Mouse (Mus musculus): Measurements from ENCODE around the gene Coro1a. TPM values are rescaled to one million over a fixed set of nuclear protein-coding genes. Genes with fewer than 3 reads are reported as not detected.
"Not testable (repeated sequence)": the region's sequence is repeated elsewhere in the genome, so short reads cannot be mapped to it uniquely, and the experiment has no call there.

Coro1a gene
- polyA plus RNA-seq, 1 experiment from 2014 or later: 131 TPM

DNA sequence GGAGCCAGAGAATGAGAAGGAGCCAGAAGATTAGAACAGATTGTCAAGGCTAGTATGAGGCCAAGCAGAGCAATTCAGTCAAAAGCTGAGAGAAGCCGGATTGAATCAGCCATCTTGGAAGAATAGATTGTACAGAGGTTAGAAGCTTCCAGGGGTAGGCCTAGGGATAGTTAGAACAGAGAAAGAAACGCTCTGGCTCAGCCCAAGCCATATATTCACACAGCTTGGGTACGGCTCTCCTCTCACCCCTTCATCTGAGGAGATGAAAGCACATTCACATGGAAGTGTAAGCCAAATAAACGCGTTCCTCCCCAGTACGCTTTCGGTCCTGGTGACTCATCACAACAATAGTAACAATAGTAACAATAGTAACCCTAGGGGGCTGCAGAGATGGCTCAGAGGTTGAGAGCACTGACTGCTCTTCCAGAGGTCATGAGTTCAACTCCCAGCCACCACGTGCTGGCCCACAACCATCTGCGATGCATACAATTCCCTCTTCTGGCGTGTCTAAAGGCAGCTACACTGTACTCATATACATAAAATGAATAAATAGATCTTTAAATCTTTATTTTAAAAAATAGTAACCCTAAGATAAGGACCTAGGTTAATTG is 13.0 kb downstream of the Coro1a start:
- no peak for ATAC-seq (replicated peaks; ENCODE audit: extremely low read depth, insufficient read depth, low FRiP score)
- no peaks in the 10 kb centered on the region for H3K27me3 ChIP-seq (ENCODE audit: control insufficient read depth, insufficient read depth, low read length)
- H3K4me1 ChIP-seq (ENCODE audit: control insufficient read depth, insufficient read depth, low read length): peaks cover 24% of the 10 kb centered on the region
- peak overlapping the region; percentile 86 for H3K4me3 ChIP-seq (ENCODE audit: low read length)
- no peak overlapping the region for H3K27ac ChIP-seq (ENCODE audit: low read length)
- no peaks in the 10 kb centered on the region for H3K9me3 ChIP-seq (replicated peaks; ENCODE audit: control insufficient read depth, low read length)
- peak overlapping the region; percentile 89 for H3K4me2 ChIP-seq (ENCODE audit: low read depth, low read length)
- 50% methylated on average over 10 of the region's 10 CpGs for WGBS
- H3K36me3 ChIP-seq (ENCODE audit: control insufficient read depth, insufficient read depth): peaks cover 16% of the 10 kb centered on the region
- peak overlapping the region; percentile 96 for H3K9ac ChIP-seq (ENCODE audit: low read length)

- Histone ChIP-seq H3K36me3 (ENCODE audit: control insufficient read depth, insufficient read depth) (peaks cover 16% of the 10 kb centered on the region), H3K27me3 (ENCODE audit: control insufficient read depth, insufficient read depth, low read length) (no peaks in the 10 kb centered on the region), H3K9me3 (replicated peaks; ENCODE audit: control insufficient read depth, low read length) (no peaks in the 10 kb centered on the region), H3K4me3 (ENCODE audit: low read length) (no peak overlapping the region), H3K27ac (ENCODE audit: low read length) (no peak overlapping the region), H3K9ac (ENCODE audit: low read length) (no peak overlapping the region), H3K4me2 (ENCODE audit: low read depth, low read length) (no peak overlapping the region), H3K4me1 (ENCODE audit: control insufficient read depth, insufficient read depth, low read length) (peaks cover 24% of the 10 kb centered on the region)
- no peak for ATAC-seq (replicated peaks; ENCODE audit: extremely low read depth, insufficient read depth, low FRiP score)
- WGBS: 80% methylated on average over 7 of the region's 7 CpGs
Observed at GRCm38 (mm10) chr7:126693781-126694180, 13.8 kb downstream of the Coro1a start.

DNA sequence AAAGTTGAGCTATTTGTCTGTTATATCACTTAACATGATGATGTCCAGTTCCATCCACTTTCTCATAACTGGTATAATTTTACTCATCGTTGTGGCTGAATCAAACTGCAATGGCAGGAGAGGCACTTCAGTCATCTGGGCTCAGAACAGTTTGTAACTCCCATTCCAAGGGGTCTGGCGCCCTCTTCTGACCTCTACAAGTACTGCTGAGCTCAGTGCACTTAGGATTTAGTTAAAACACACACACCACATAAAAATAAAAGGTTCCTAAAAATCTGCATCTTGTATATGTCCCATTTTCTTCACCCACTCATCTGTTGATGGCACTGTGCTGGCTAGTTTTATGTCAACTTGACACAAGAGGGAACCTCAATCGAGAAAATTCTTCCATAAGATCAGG is 14.3 kb downstream of the Coro1a start:
- 22% methylated on average over 3 of the region's 3 CpGs for WGBS
- no peak overlapping the region for H3K4me3 ChIP-seq (ENCODE audit: low read length)
- no peak overlapping the region for H3K27ac ChIP-seq (ENCODE audit: low read length)

DNA sequence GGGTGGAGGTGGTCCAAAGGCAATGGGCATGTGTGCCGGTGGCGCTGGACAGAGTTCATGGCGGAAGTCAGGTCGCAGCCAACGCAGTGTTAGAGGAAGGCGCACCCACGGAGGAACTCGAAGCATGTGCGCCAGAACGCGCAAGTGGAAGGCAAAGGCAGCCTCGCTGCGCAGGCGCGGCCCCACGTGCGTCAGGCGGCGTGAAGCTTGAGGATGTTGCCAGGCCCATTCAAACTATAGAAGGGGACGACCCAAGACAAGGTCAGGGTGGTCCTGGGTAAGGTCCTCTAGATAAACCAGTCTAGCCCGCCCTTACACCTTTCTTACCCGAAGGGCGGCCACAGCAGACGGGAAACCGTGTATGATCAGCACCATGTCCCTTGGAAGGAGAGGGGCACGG is 15.2 kb downstream of the Coro1a start:
- Histone ChIP-seq H3K4me2 (ENCODE audit: low read depth, low read length) (no peak overlapping the region), H3K27ac (ENCODE audit: low read length) (no peak overlapping the region), H3K9me3 (replicated peaks; ENCODE audit: control insufficient read depth, low read length) (no peaks in the 10 kb centered on the region), H3K4me1 (ENCODE audit: control insufficient read depth, insufficient read depth, low read length) (peaks cover 25% of the 10 kb centered on the region), H3K4me3 (ENCODE audit: low read length) (no peak overlapping the region), H3K36me3 (ENCODE audit: control insufficient read depth, insufficient read depth) (peaks cover 16% of the 10 kb centered on the region), H3K9ac (ENCODE audit: low read length) (no peak overlapping the region), H3K27me3 (ENCODE audit: control insufficient read depth, insufficient read depth, low read length) (no peaks in the 10 kb centered on the region)
- no peak for ATAC-seq (replicated peaks; ENCODE audit: extremely low read depth, insufficient read depth, low FRiP score)
- WGBS: 95% methylated on average over 26 of the region's 26 CpGs

More for the DNA sequence above, 14.3 kb downstream of the Coro1a start:
- Histone ChIP-seq H3K27me3 (ENCODE audit: control insufficient read depth, insufficient read depth, low read length) (no peaks in the 10 kb centered on the region), H3K4me1 (ENCODE audit: control insufficient read depth, insufficient read depth, low read length) (peaks cover 24% of the 10 kb centered on the region), H3K4me2 (ENCODE audit: low read depth, low read length) (no peak overlapping the region), H3K9me3 (replicated peaks; ENCODE audit: control insufficient read depth, low read length) (no peaks in the 10 kb centered on the region), H3K36me3 (ENCODE audit: control insufficient read depth, insufficient read depth) (peaks cover 16% of the 10 kb centered on the region), H3K9ac (ENCODE audit: low read length) (no peak overlapping the region)
- ATAC-seq (replicated peaks; ENCODE audit: extremely low read depth, insufficient read depth, low FRiP score): no peak

DNA sequence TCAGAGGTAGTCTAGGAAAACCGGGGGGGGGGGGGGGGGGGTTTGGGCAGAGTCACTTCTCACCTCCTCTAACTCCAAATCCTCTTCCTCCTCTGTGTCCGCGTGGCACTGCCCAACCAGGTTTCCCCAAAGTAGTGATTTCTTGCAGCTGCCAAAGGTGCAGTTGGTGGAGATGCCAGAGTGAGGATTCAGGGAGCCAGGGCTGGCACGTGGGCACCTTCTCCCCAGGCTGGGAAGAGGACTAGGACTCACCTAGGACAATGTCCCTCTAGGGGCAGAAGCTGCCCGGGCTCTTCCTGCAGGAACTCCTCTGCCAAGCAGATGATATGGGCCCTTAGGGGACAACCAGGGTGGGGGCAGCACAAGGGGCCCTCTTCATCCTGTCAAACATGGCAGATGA is 15.9 kb downstream of the Coro1a start:
- Histone ChIP-seq H3K4me1 (ENCODE audit: control insufficient read depth, insufficient read depth, low read length) (peaks cover 21% of the 10 kb centered on the region), H3K4me2 (ENCODE audit: low read depth, low read length) (no peak overlapping the region), H3K36me3 (ENCODE audit: control insufficient read depth, insufficient read depth) (peaks cover 16% of the 10 kb centered on the region), H3K27me3 (ENCODE audit: control insufficient read depth, insufficient read depth, low read length) (no peaks in the 10 kb centered on the region), H3K9ac (ENCODE audit: low read length) (no peak overlapping the region), H3K4me3 (ENCODE audit: low read length) (no peak overlapping the region), H3K9me3 (replicated peaks; ENCODE audit: control insufficient read depth, low read length) (no peaks in the 10 kb centered on the region), H3K27ac (ENCODE audit: low read length) (no peak overlapping the region)
- no peak for ATAC-seq (replicated peaks; ENCODE audit: extremely low read depth, insufficient read depth, low FRiP score)
- 77% methylated on average over 5 of the region's 5 CpGs for WGBS

DNA sequence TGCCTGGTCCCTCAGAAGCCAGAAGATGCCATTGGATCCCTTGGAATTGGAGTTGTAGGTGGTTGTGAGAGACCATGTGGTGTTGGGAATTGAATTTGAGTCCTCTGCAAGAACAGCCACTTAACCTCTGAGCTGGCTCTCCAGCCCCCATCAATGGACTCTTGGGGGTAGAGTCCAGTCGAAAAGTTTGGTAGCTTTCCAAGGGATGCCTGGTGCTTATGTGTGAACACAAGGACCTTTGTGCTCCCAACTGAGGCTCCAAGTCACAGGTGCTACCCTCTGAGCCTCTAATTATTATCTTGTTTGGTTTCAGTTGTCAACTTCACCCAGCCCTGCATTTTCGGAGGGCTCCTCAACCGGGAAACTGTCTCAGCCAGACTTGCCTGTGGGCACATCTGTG is 16.9 kb downstream of the Coro1a start:
- Histone ChIP-seq H3K27me3 (ENCODE audit: control insufficient read depth, insufficient read depth, low read length) (no peaks in the 10 kb centered on the region), H3K9me3 (replicated peaks; ENCODE audit: control insufficient read depth, low read length) (no peaks in the 10 kb centered on the region), H3K4me2 (ENCODE audit: low read depth, low read length) (no peak overlapping the region), H3K36me3 (ENCODE audit: control insufficient read depth, insufficient read depth) (peaks cover 16% of the 10 kb centered on the region), H3K9ac (ENCODE audit: low read length) (no peak overlapping the region), H3K4me3 (ENCODE audit: low read length) (no peak overlapping the region), H3K27ac (ENCODE audit: low read length) (no peak overlapping the region), H3K4me1 (ENCODE audit: control insufficient read depth, insufficient read depth, low read length) (peaks cover 17% of the 10 kb centered on the region)
- no peak for ATAC-seq (replicated peaks; ENCODE audit: extremely low read depth, insufficient read depth, low FRiP score)
- WGBS: 79% methylated on average over 3 of the region's 3 CpGs

DNA sequence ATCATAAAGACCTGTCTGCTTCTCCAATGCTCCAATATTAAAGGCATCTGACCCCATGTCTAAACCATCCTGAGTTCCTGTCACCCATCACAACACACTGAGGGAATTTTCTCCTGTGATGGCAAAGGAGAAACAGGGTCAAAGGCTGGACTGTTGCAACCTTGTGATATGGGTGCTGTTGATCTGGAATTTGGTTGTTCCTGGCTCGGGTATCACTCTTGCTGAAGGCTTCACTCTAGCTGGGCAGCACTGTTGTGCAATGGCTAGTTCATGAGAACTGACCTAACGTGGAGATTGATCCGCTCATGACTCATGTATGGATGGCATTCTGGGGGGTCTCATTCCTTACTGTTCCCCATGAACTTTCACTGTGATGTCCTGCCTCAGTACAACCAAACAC is 18.6 kb downstream of the Coro1a start:
- WGBS: 75% methylated on average over 3 of the region's 3 CpGs
- no peak for ATAC-seq (replicated peaks; ENCODE audit: extremely low read depth, insufficient read depth, low FRiP score)
- no peaks in the 10 kb centered on the region for H3K27me3 ChIP-seq (ENCODE audit: control insufficient read depth, insufficient read depth, low read length)
- peaks cover 10% of the 10 kb centered on the region; the same call in 1 of the 2 replicates for H3K4me1 ChIP-seq (ENCODE audit: control insufficient read depth, insufficient read depth, low read length)
- H3K36me3 ChIP-seq (ENCODE audit: control insufficient read depth, insufficient read depth): peaks cover 16% of the 10 kb centered on the region
- no peak overlapping the region for H3K9ac ChIP-seq (ENCODE audit: low read length)
- H3K9me3 ChIP-seq (replicated peaks; ENCODE audit: control insufficient read depth, low read length): no peaks in the 10 kb centered on the region
- no peak overlapping the region for H3K4me3 ChIP-seq (ENCODE audit: low read length)
- H3K27ac ChIP-seq (ENCODE audit: low read length): no peak overlapping the region
- no peak overlapping the region for H3K4me2 ChIP-seq (ENCODE audit: low read depth, low read length)

DNA sequence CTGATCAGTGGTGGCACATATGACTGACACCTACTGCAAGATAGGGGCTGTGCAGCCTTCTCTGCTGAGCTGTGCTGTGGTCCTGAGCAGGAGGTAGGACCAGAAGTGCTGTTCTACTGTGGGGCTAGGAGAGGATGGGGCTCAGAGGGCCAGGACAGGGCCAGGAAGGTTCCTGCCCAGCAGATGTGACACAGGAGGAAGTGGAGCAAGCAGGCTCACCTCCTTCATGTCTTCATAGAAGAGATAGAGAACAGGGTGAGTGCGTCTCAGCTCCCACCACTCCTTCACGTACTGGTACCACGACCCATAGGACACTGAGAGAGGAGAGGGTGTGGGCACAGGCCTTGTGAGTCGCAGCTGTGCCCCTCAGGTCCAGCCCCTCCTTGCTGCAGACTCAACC is 19.4 kb downstream of the Coro1a start:
- WGBS: 66% methylated on average over 3 of the region's 4 CpGs
- not testable (repeated sequence) for ATAC-seq (replicated peaks; ENCODE audit: extremely low read depth, insufficient read depth, low FRiP score)

GRCm38 (mm10) chr7:126681221-126681620 is 26.4 kb downstream of the Coro1a start:
- Histone ChIP-seq H3K9ac (ENCODE audit: low read length) (no peak overlapping the region), H3K4me3 (ENCODE audit: low read length) (no peak overlapping the region), H3K9me3 (replicated peaks; ENCODE audit: control insufficient read depth, low read length) (no peaks in the 10 kb centered on the region), H3K36me3 (ENCODE audit: control insufficient read depth, insufficient read depth) (no peaks in the 10 kb centered on the region), H3K27me3 (ENCODE audit: control insufficient read depth, insufficient read depth, low read length) (no peaks in the 10 kb centered on the region), H3K4me2 (ENCODE audit: low read depth, low read length) (no peak overlapping the region), H3K4me1 (ENCODE audit: control insufficient read depth, insufficient read depth, low read length) (peaks cover 8% of the 10 kb centered on the region), H3K27ac (ENCODE audit: low read length) (no peak overlapping the region)
- 91% methylated on average over 5 of the region's 5 CpGs for WGBS
- ATAC-seq (replicated peaks; ENCODE audit: extremely low read depth, insufficient read depth, low FRiP score): no peak

More for the DNA sequence above, 19.4 kb downstream of the Coro1a start:
- not testable (repeated sequence) for H3K27me3 ChIP-seq (ENCODE audit: control insufficient read depth, insufficient read depth, low read length); H3K4me3 ChIP-seq (ENCODE audit: low read length); H3K9me3 ChIP-seq (replicated peaks; ENCODE audit: control insufficient read depth, low read length); H3K27ac ChIP-seq (ENCODE audit: low read length); H3K4me1 ChIP-seq (ENCODE audit: control insufficient read depth, insufficient read depth, low read length); H3K4me2 ChIP-seq (ENCODE audit: low read depth, low read length); H3K9ac ChIP-seq (ENCODE audit: low read length)
- H3K36me3 ChIP-seq (ENCODE audit: control insufficient read depth, insufficient read depth): peaks cover 16% of the 10 kb centered on the region

All from heart, embryonic 16.5 days (tissue).